Mouse (Mus musculus): ENCODE measurements around the gene Slc2a13.
A peak's percentile ranks its signal among the peaks of the same experiment; 100 is the strongest.

The Slc2a13 gene

DNA sequence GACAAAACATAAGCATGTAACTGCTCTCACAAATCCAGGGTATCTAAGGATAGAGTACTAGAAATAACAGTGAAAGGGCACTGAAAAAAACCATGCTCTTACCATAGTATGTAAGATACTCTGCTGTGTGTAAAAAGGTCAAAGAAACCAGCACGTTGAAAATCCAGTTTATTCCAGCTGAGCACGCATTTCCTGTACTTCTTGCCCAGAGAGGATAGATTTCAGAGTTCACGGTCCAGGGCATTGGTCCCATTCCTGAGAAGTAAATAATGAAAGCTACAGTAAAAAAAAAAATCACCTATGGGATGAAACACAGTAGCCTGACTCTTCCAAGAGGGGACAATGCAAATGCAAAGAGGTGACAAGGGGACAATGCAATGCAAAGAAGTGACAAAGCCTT is 297.1 kb downstream of the Slc2a13 start:
- no peak for DNase-seq (ENCODE audit: low read depth)

DNA sequence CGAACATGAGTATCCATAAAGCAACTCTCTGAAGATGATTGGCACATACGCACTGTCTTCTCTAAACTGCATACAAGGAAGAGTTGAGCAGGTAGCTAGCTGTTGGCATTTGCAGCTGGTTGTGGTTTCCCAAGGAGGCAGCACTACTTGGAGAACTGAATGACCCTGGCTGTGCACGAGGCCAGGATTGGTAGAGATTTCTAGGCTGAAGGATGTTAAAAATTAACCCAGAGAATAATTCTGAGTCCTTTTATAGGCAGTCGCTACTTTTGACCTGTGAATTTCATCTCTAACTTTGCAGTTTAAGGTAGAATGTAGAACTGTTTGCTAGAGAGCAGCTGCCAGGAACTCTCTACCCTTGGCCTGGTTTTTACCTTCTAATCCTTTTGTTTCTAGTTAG is 304.5 kb downstream of the Slc2a13 start:
- no peak for DNase-seq (ENCODE audit: low read depth)

DNA sequence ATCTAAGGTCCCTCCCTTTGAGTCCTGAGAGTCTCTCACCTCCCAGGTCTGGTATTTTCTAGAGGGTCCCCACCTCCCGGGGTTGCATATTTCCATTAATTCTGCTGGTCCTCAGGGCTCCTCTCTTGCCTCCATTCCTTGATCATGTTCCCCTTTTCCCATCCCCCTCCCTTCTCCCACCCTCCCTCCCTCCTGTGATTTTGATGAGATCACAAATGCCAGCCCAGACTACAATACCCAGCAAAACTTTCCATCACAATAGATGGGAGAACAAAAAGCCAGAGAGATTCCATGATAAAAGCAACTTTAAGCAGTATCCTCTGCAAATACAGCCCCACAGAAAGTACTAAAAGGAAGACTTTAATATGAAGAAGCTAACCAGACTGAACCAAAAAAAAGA is 309.1 kb downstream of the Slc2a13 start:
- DNase-seq (ENCODE audit: low read depth): no peak

DNA sequence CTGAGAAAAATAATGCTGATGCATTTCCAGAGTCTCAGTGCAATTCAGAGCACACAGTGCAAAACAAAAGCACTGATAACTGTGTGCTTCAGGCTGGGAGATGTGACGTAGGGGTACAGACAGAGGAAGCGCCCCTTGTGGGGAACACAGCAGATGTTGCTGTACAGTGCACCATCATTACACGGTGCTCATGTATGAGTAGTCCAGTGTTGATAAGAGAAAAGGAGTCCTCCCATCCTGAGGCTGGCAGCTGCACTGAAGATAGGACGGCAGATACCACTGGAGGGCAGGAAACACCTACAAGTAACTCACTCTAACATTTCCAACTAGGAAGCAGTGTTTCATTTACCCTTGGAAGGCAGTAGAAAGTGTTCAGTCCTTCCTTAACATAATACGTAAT is 312.5 kb downstream of the Slc2a13 start:
- DNase-seq (ENCODE audit: low read depth): no peak

DNA sequence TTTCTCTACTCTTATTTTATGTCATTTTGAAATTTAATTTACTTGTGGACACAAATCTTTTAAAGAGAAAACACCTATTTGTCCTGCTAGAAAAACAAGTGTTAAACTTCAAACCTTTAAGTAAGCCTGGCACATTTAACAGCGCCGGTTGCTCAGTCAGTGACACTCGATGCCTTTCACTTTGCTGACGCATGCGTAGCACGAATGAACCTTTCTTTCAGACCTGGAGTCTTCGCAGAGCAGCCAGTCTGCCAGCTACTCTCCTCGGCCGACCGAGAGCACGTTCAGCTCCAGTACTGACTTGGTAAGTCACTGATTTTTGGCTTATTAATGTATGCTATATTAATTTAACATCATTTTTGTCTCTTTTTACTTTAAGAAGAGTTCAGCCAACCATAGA is 315.9 kb downstream of the Slc2a13 start:
- no peak for DNase-seq (ENCODE audit: low read depth)

DNA sequence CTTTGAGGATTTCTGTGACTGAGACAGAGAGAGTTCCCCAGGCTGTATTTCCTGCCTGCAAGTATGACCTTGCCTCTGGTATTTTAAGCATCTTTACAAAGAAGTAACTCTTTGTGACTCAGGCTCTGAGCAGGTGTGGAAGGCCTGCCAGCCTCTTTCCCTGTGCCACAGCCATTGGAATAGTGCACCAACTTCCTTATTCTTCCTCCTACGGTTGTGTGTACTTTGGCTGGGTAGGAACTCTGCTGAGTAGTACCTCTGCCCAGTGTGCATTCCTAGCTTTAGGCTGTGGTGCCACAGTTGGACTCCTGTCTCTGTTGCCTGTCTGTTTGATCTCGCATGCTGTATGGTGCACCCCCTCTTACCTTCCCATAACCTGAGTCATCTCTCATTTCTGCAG is 317.8 kb downstream of the Slc2a13 start:
- no peak for DNase-seq (ENCODE audit: low read depth)

DNA sequence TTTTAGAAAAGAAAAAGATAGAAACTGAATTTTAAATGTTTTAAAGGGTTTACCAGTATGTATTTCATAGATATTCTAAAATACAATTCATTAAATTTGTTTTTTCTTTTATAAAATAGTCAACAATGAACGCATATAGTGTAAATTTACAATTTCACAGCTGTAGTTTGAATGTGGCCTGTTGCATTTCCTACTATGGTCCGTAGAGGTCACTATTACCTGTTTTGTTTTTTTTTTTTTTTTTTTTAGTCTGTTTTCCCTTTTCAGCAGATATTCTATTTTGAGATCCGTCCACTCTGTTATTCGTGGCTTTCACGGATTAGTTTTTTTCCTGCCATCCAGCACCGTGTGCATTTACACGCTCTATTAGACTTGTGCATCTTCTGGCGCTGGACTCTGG is 320.1 kb downstream of the Slc2a13 start:
- DNase-seq (ENCODE audit: low read depth): peak; percentile 68

DNA sequence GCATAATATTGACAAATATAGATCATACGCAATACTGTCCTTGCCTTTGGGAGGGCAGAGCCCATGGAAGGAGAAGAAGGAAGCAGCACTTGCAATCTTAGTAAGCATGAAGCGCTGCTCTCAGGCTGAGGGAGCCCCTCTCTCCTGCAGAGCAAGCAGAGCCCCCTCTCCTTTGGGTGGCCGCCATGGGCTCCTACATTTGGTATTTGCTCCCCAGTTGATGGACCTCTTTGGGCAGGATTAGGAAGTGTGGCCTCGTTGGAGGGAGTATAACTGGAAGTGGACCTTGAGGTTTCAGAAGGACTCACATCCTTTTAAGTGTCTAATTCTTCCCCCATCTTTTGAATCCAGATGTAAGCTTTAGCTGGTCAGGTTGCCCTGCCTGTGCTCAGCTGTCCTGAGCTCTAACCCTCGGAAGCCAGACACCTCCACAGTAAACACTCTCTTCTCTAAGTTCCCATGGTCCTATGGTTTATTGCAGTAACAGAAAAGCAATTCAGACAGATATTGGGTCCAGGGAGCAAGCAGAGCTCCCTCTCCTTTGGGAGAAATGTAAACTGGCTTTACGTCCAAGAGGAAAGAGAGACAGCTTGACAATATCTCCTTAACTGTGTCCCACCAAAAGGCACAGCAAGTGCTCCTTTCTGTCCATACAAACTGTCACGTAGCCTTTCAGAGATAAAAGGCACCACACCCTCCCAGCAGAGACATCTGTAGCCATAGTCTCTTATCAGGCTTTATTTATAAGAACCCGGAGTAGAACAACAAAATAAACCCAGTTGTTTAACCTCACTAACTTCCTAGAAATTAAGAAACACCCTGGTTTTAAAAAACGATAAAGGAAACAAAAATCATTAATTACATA is 321.3 kb downstream of the Slc2a13 start:
- DNase-seq (ENCODE audit: low read depth): no peak

DNA sequence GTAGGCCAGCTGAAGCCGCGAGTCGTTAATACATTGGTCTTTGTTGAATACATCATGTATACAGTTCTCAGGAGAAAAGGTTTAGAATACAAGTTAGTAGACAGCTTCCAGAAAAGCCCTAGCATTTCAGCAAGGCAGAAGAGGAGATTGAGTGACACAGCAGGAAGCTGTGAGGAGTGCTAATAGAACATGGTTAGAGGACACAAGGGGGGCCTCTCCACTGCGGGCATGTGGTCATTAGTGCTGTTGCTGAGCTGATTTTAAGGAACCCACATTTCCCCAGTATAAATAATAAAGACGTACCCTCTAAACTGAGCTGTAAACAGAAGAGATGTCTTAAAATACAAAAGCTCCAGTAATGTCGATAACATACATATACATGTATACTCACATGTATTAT is 322.2 kb downstream of the Slc2a13 start:
- no peak for DNase-seq (ENCODE audit: low read depth)

DNA sequence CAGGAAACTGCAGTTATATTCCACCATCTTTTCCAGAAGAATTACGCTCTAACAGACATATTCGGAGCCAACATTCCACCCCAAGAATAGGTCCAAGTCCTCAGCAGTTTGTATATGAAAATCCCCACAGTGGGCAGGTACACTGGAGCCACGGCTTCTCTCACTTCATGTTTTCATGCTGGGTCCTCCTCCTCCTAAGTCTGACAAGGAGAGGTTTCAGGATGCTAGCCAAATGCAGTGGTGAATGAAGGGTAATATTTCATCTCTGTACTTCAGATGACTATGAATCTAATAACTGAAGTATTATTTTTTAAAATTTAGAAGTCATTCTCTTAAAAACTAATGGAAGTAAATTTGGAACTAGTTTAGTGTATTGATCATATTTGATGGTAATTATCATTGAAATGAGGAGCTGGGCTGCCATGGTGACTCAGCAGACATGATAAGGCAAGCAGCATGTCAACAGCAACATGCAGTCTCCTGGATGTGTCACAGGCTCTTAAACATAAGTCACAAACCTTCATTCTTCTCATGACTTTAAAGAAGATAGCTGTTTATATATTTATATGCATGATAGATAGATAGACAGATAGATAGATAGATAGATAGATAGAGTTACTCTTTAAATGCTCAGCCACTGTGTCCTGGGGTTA is 332.3 kb downstream of the Slc2a13 start:
- no peak for DNase-seq (ENCODE audit: low read depth)

DNA sequence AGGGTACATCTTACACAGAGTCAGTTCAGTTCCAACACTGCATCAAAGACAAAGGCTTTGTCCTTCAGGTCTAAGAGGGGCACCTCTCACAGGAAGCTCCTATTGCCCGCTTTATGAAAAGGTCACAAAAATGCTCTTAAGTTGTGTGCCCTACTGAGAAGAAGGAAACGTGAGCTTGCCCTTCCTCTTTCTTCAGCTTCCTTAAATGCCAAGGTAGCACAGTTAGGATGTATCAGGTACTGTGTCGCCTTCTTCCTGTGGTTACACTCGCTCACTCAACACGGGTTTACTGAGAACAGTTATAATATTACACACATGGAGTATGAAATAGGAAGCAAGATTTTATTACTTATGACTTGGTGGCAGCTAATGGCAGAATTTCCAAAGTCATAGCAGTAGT is 335.8 kb downstream of the Slc2a13 start:
- DNase-seq (ENCODE audit: low read depth): no peak
